Mouse (Mus musculus): ENCODE data around the gene Mdm1. TPM values are rescaled to one million over a fixed set of nuclear protein-coding genes. Genes with fewer than 3 reads are reported as not detected.
A peak's percentile ranks its signal among the peaks of the same experiment; 100 is the strongest.
"Not testable (repeated sequence)": the region's sequence is repeated elsewhere in the genome, so short reads cannot be mapped to it uniquely, and the experiment has no call there.

Mdm1 gene
- polyA plus RNA-seq, 1 experiment from 2014 or later: 42.8 TPM

DNA sequence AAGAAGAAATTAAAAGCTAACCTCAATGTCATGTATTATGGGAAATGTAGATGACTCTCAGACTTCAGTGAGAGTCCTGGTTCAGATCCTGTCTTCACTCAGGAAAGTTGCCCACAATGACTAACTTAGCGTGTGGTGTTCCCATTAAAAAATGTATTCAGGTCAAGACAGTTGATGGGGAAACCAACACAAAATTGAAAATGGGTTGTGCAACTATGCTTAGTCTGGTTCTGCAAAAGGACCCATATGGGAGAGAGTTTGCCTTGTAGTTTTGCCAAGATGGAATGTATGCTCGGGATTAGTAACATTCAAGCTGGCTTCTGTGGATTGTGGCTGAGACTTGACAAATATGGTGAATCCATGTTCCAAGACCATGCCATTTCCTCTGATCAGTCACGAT lies 31.3 kb downstream of the Mdm1 start:
- H3K4me1 ChIP-seq (replicated peaks; ENCODE audit: control insufficient read depth, insufficient read depth, low read length): no peaks in the 10 kb centered on the region
- H3K9ac ChIP-seq (ENCODE audit: low read length): no peak overlapping the region
- no peaks in the 10 kb centered on the region; the same call in 1 of the 2 replicates for H3K36me3 ChIP-seq (ENCODE audit: control insufficient read depth, insufficient read depth, low read length)
- H3K27ac ChIP-seq (ENCODE audit: low read length): no peak overlapping the region
- WGBS: 92% methylated on average over 3 of the region's 3 CpGs
- H3K27me3 ChIP-seq (ENCODE audit: control insufficient read depth, insufficient read depth, low read depth, low read length): no peaks in the 10 kb centered on the region
- H3K9me3 ChIP-seq (ENCODE audit: control insufficient read depth, low read length): no peaks in the 10 kb centered on the region
- no peak overlapping the region for H3K4me2 ChIP-seq (ENCODE audit: low read depth, low read length)
- H3K4me3 ChIP-seq (ENCODE audit: low read length): no peak overlapping the region
- ATAC-seq (ENCODE audit: low read depth): no peak

DNA sequence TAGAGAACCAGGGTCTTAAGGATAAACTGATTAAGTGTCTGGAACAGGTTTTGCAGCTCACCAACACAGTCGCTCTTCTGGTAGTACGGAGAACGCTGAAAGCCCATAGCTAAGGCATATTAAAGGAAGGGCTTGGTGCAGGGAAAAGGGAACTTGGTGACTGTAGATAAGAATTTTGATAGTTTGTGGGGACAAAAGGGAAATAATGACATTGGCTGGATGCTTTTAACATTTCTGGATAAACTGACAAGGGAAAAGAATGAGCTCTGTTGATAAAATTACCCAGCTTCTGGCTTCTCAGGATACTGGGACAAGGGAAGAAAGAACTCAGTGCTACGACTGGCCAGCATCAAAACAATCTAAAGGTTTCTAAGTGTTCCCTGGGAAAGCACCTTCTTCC lies 33.9 kb downstream of the Mdm1 start:
- H3K4me3 ChIP-seq (ENCODE audit: low read length); H3K27ac ChIP-seq (ENCODE audit: low read length); H3K4me2 ChIP-seq (ENCODE audit: low read depth, low read length); H3K9me3 ChIP-seq (ENCODE audit: control insufficient read depth, low read length); H3K27me3 ChIP-seq (ENCODE audit: control insufficient read depth, insufficient read depth, low read depth, low read length); H3K9ac ChIP-seq (ENCODE audit: low read length); ATAC-seq (ENCODE audit: low read depth); H3K4me1 ChIP-seq (replicated peaks; ENCODE audit: control insufficient read depth, insufficient read depth, low read length); H3K36me3 ChIP-seq (ENCODE audit: control insufficient read depth, insufficient read depth, low read length): not testable (repeated sequence)
- 67% methylated on average over 4 of the region's 4 CpGs for WGBS

DNA sequence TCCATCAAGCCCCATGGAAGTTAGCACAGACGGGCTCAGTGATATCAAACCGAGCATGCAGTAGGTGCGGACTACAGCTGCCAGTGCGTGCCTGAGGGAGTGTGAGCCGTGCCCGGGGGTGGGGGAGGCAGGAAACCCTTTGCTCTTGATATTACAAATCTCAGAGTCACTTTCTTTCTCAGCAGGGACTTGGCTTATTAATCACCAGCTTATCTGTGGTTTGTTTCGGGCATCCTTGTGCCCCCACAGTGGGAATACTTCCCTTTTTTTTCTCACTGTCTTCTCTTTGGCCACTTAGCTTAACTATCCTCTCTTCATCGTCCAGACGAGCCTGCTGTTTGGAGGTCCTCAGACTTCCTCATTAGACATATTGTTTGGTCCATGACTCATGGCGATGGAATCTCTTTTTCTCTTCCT lies 37.1 kb downstream of the Mdm1 start:
- no peak overlapping the region for H3K27ac ChIP-seq (ENCODE audit: low read length)
- no peaks in the 10 kb centered on the region for H3K36me3 ChIP-seq (ENCODE audit: control insufficient read depth, insufficient read depth, low read length)
- 68% methylated on average over 10 of the region's 10 CpGs for WGBS
- no peak overlapping the region for H3K4me3 ChIP-seq (ENCODE audit: low read length)
- no peak overlapping the region for H3K9ac ChIP-seq (ENCODE audit: low read length)
- H3K9me3 ChIP-seq (ENCODE audit: control insufficient read depth, low read length): no peaks in the 10 kb centered on the region
- no peaks in the 10 kb centered on the region for H3K4me1 ChIP-seq (replicated peaks; ENCODE audit: control insufficient read depth, insufficient read depth, low read length)
- H3K4me2 ChIP-seq (ENCODE audit: low read depth, low read length): no peak overlapping the region
- no peaks in the 10 kb centered on the region for H3K27me3 ChIP-seq (ENCODE audit: control insufficient read depth, insufficient read depth, low read depth, low read length)
- ATAC-seq (ENCODE audit: low read depth): no peak

DNA sequence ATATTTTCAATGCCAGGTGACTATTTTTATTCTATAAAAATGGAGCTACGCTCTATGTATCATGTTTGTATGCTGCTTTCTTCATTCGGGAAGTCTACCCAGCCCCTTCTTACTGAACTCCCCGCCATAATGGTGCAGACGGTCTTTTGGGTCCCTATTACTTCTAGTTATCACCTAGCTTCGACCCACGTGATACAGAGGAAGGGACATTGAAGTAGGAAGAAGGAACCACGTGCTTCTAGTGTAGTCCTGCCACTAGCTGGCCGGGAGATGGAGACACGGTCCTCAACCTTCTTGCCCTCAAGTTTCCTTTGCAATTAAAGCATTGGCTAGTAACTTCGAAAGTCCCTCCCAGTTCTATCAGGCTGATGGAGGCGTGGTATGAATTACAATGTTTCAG lies 37.7 kb downstream of the Mdm1 start:
- no peak for ATAC-seq (ENCODE audit: low read depth)
- Histone ChIP-seq H3K4me2 (ENCODE audit: low read depth, low read length) (no peak overlapping the region), H3K9ac (ENCODE audit: low read length) (no peak overlapping the region), H3K27me3 (ENCODE audit: control insufficient read depth, insufficient read depth, low read depth, low read length) (no peaks in the 10 kb centered on the region), H3K27ac (ENCODE audit: low read length) (no peak overlapping the region), H3K4me1 (replicated peaks; ENCODE audit: control insufficient read depth, insufficient read depth, low read length) (no peaks in the 10 kb centered on the region), H3K4me3 (ENCODE audit: low read length) (no peak overlapping the region), H3K36me3 (ENCODE audit: control insufficient read depth, insufficient read depth, low read length) (no peaks in the 10 kb centered on the region), H3K9me3 (ENCODE audit: control insufficient read depth, low read length) (no peaks in the 10 kb centered on the region)
- WGBS: 87% methylated on average over 11 of the region's 11 CpGs

DNA sequence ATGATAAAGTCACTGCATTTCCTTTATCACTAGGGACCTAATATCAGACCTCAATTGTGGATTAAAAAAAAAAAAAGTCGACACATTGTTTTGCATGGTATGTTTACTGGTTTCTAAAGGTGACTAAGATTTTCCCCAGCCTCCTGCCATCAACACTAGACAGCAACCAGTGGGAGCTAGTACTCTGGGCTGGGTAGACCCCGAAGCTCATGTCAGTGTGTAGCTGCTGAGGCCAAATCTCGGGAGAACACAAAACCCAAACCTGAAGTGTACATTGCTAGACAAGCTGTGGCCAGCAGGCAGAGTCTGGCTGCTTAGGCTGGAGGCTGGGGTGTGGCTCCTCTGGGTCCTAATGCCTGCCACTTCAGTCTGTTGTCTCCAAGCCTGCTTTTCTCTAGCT lies 53.5 kb downstream of the Mdm1 start:
- peak; percentile 31; the same call in 1 of the 2 replicates for ATAC-seq (ENCODE audit: low read depth)
- H3K27ac ChIP-seq (ENCODE audit: low read length); H3K4me2 ChIP-seq (ENCODE audit: low read depth, low read length); H3K4me3 ChIP-seq (ENCODE audit: low read length); H3K9ac ChIP-seq (ENCODE audit: low read length); H3K36me3 ChIP-seq (ENCODE audit: control insufficient read depth, insufficient read depth, low read length); H3K4me1 ChIP-seq (replicated peaks; ENCODE audit: control insufficient read depth, insufficient read depth, low read length); H3K27me3 ChIP-seq (ENCODE audit: control insufficient read depth, insufficient read depth, low read depth, low read length); H3K9me3 ChIP-seq (ENCODE audit: control insufficient read depth, low read length): not testable (repeated sequence)
- WGBS: 18% methylated on average over 3 of the region's 3 CpGs

DNA sequence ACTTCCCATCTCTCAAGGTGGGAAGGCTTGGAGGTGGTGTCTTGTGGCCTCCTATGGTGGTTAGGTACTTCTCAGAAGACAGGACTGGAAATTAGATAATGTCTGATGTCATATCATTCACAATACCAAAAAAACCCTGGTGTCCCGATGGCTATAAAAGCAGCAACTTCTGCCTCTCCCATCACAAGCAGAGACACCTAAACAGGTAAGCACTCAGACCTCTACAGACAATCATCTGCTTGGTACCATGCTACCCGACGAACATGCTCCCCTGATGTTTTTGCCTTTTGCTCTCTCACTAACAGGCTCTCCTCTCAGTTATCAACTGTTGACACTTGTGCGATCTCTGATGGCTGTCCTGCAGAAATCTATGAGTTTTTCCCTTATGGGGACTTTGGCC lies 63.0 kb downstream of the Mdm1 start, which contains the start of gene Il22:
Gene Il22, plus strand, starts transcription at position 301 of the 400 bp plus-strand sequence.
- Histone ChIP-seq H3K9ac (ENCODE audit: low read length) (no peak within 1 kb of the TSS), H3K27me3 (ENCODE audit: control insufficient read depth, insufficient read depth, low read depth, low read length) (no peaks in the 10 kb centered on the region), H3K4me1 (replicated peaks; ENCODE audit: control insufficient read depth, insufficient read depth, low read length) (no peaks in the 10 kb centered on the region), H3K4me2 (ENCODE audit: low read depth, low read length) (no peak within 1 kb of the TSS), H3K9me3 (ENCODE audit: control insufficient read depth, low read length) (no peaks in the 10 kb centered on the region), H3K27ac (ENCODE audit: low read length) (no peak within 1 kb of the TSS), H3K36me3 (ENCODE audit: control insufficient read depth, insufficient read depth, low read length) (no peaks in the 10 kb centered on the region), H3K4me3 (ENCODE audit: low read length) (no peak within 1 kb of the TSS)
- no peak for ATAC-seq (ENCODE audit: low read depth)
- WGBS: 87% methylated on average over 4 of the region's 4 CpGs

DNA sequence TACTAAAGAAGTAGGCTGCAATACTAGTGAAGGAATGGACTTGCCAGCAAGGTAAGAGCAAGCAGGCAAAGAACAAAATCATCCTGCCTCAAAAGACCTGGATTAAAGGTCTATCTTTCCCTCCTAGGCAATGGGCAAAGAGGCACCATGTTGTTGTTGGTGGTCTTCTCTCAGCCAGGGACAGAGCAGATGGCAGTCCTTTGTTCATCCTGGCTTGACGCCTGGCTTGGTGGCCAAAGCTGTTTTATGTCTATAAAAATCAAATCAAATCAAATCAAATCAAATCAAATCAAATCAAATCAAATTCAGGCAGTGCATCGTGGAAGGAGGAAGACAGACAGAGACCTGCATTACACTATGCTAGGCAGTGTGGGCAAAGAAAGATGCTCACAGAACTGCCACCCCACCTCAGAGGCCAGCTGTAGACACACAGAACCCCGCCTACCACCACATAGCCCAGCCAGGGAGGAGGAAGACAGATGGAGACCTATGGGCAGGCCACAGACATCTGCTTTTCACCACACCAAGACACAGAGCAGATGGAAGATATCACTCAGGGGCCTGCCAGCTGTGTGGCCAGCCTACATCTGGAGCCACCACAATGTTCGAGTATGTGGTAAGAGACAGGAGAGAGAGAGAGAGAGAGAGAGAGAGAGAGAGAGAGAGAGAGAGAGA lies 74.2 kb downstream of the Mdm1 start:
- not testable (repeated sequence) for H3K9ac ChIP-seq (ENCODE audit: low read length); H3K4me3 ChIP-seq (ENCODE audit: low read length); H3K4me1 ChIP-seq (replicated peaks; ENCODE audit: control insufficient read depth, insufficient read depth, low read length); H3K36me3 ChIP-seq (ENCODE audit: control insufficient read depth, insufficient read depth, low read length); H3K4me2 ChIP-seq (ENCODE audit: low read depth, low read length); H3K9me3 ChIP-seq (ENCODE audit: control insufficient read depth, low read length); H3K27me3 ChIP-seq (ENCODE audit: control insufficient read depth, insufficient read depth, low read depth, low read length); H3K27ac ChIP-seq (ENCODE audit: low read length)
- peak; percentile 12; the same call in 1 of the 2 replicates for ATAC-seq (ENCODE audit: low read depth)
- WGBS: 84% methylated on average over 2 of the region's 4 CpGs

Other genes with a start within 250 kb of the Mdm1 start
- not detected in 2 replicates for gene Il22, start 63.1 kb downstream of the Mdm1 start, polyA plus RNA-seq (2015; fragmentation: Nextera tagmentation; extraction: Ambion mirVana)
- gene Gm32717, start 99.0 kb downstream of the Mdm1 start, polyA plus RNA-seq (2015; fragmentation: Nextera tagmentation; extraction: Ambion mirVana): not detected in 2 replicates
- gene Gm32802, start 116.9 kb downstream of the Mdm1 start, polyA plus RNA-seq (2015; fragmentation: Nextera tagmentation; extraction: Ambion mirVana): not detected in 2 replicates
- gene Iltifb, start 153.2 kb downstream of the Mdm1 start, polyA plus RNA-seq (2015; fragmentation: Nextera tagmentation; extraction: Ambion mirVana): not detected in 2 replicates
- gene Gm9040, start 185.2 kb downstream of the Mdm1 start, polyA plus RNA-seq (2015; fragmentation: Nextera tagmentation; extraction: Ambion mirVana): not detected in 2 replicates
- gene Gm9044, start 190.6 kb downstream of the Mdm1 start, polyA plus RNA-seq (2015; fragmentation: Nextera tagmentation; extraction: Ambion mirVana): not detected in 2 replicates
- gene Gm9045, start 196.0 kb downstream of the Mdm1 start, polyA plus RNA-seq (2015; fragmentation: Nextera tagmentation; extraction: Ambion mirVana): 0.06 TPM in 1 of 2 replicates, not detected in the other
- not detected in 2 replicates for gene Gm9046, start 201.4 kb downstream of the Mdm1 start, polyA plus RNA-seq (2015; fragmentation: Nextera tagmentation; extraction: Ambion mirVana)
- gene Gm9048, start 206.9 kb downstream of the Mdm1 start, polyA plus RNA-seq (2015; fragmentation: Nextera tagmentation; extraction: Ambion mirVana): not detected in 2 replicates
- 0.06 TPM in 1 of 2 replicates, not detected in the other for gene Gm9049, start 212.3 kb downstream of the Mdm1 start, polyA plus RNA-seq (2015; fragmentation: Nextera tagmentation; extraction: Ambion mirVana)

All from lung, embryonic 16.5 days (tissue).